Mouse (Mus musculus) MEL (cell line): ENCODE data around the gene Amot.

Source experiments
- GABPA ChIP-seq: IDR thresholded peaks from 2 replicates; pipeline ENCODE4 v1.6.1; 2012; ENCODE audit warnings: low read depth, mild to moderate bottlenecking, inconsistent platforms, low read length, improper control_type of control experiment, moderate library complexity
- MYC ChIP-seq: IDR thresholded peaks from 2 replicates; pipeline ENCODE4 v1.6.1; 2011; ENCODE audit warnings: low read depth, mild to moderate bottlenecking, low read length, improper control_type of control experiment, moderate library complexity
- POLR2A ChIP-seq, 2 experiments: IDR thresholded peaks; 2 replicates each; pipeline ENCODE4 v1.6.1; 2011 to 2012; ENCODE audit warnings: low read length in 2 of 2, mild to moderate bottlenecking in 2 of 2, control low read depth in 1 of 2, improper control_type of control experiment in 1 of 2, low read depth in 1 of 2, moderate library complexity in 1 of 2; ENCODE audit not compliant: control insufficient read depth in 1 of 2, insufficient read depth in 1 of 2, poor library complexity in 1 of 2
- POLR2AphosphoS5 ChIP-seq: IDR thresholded peaks from 2 replicates; pipeline ENCODE4 v1.6.1; 2012; ENCODE audit warnings: low read depth, borderline replicate concordance, mild to moderate bottlenecking, inconsistent platforms, low read length, moderate library complexity, mixed read lengths

DNA sequence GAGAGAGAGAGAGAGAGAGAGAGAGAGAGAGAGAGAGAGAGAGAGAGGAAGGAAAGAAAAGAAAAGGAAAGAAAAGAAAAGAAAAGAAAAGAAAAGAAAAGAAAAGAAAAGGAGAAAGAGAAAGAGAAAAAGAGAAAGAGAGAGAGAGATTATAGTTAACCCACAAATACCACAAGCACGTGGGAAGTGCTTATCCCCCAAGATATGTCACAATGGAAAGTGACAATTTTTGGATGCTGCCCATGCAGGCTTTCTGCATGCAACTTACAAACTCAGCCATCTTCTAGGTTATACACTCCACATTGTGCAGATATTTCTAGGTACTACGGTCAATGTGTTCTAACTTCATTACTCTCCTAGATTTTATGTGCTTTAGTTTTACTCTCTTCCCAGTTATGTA lies 41.5 kb downstream of the Amot start:
- TF ChIP-seq POLR2A (IDR thresholded peaks at IDR 0.05; ENCODE audit: control insufficient read depth in 1 of 2, insufficient read depth in 1 of 2, low read depth in 1 of 2, low read length in 2 of 2, poor library complexity in 1 of 2) (no peak), GABPA (no peak), POLR2AphosphoS5 (no peak), MYC (no peak)
